Mouse (Mus musculus) hindbrain, postnatal 0 days (tissue): ENCODE results near the gene Vax2. TPM values are rescaled to one million over a fixed set of nuclear protein-coding genes. Genes with fewer than 3 reads are reported as not detected.

Experiments used
- ATAC-seq: fragments of 200-750 bp; cut with Nextera tagmentation; 2 replicates; pipeline ENCODE4 v1.8.0; 2017; ENCODE audit warnings: mild to moderate bottlenecking, moderate TSS enrichment, moderate library complexity
- DNase-seq: peaks from one replicate; pipeline ENCODE4 v3.0.0-alpha.2; 2015; ENCODE audit warnings: low spot score
- H3K27ac ChIP-seq: fragments of 300-500 bp; sonication (generic); 2 replicates; pipeline ENCODE4 v1.5.1; 2014; ENCODE audit warnings: mild to moderate bottlenecking
- H3K27me3 ChIP-seq: fragments of 300-500 bp; sonication (generic); 2 replicates; pipeline ENCODE4 v1.6.1; 2014; ENCODE audit warnings: low read length, mixed read lengths; ENCODE audit not compliant: insufficient read depth
- H3K36me3 ChIP-seq: fragments of 300-500 bp; sonication (generic); 2 replicates; pipeline ENCODE4 v1.6.1; 2014; ENCODE audit warnings: low read length, mixed read lengths; ENCODE audit not compliant: insufficient read depth
- H3K4me1 ChIP-seq: fragments of 300-500 bp; sonication (generic); 2 replicates; pipeline ENCODE4 v1.6.1; 2014; ENCODE audit warnings: antibody characterized with exemption, low read length, mixed read lengths; ENCODE audit not compliant: insufficient read depth
- H3K4me2 ChIP-seq: fragments of 300-500 bp; sonication (generic); 2 replicates; pipeline ENCODE4 v1.6.1; 2014; ENCODE audit warnings: low read depth, mild to moderate bottlenecking, low read length, moderate library complexity, mixed read lengths
- H3K4me3 ChIP-seq: fragments of 300-500 bp; sonication (generic); 2 replicates; pipeline ENCODE4 v1.5.1; 2014; ENCODE audit warnings: low read length
- H3K9ac ChIP-seq: fragments of 300-500 bp; sonication (generic); replicated peaks from 2 replicates; pipeline ENCODE4 v1.6.1; 2014; ENCODE audit warnings: mild to moderate bottlenecking, low read length, moderate library complexity, mixed read lengths
- H3K9me3 ChIP-seq: fragments of 300-500 bp; sonication (generic); 2 replicates; pipeline ENCODE4 v1.6.1; 2016; ENCODE audit warnings: low read length, mixed read lengths
- CTCF ChIP-seq: IDR thresholded peaks from 2 replicates; pipeline ENCODE4 v1.5.1; 2016; ENCODE audit warnings: antibody characterized with exemption, control low read depth, low read depth
- WGBS: fragments of 180-500 bp; shearing (Covaris S2); extraction: QIAGEN DNeasy Blood & Tissue Kit; methylation state at CpG from one replicate; pipeline ENCODE4 v1.1.7; 2014; 5-methylcytosine and 5-hydroxymethylcytosine counted together
- polyA plus RNA-seq: library from polyadenylated mRNA; unstranded; fragments of >200 nt; fragmentation: Nextera tagmentation; extraction: Ambion mirVana; gene quantifications from 2 replicates; pipeline ENCODE4 v1.2.1, GENCODE M21; 2015
- total RNA-seq: library from RNA; depleted of rRNA; stranded (reverse); fragments of >200 nt; gene quantifications from 2 replicates; pipeline ENCODE4 v1.2.3, GENCODE M21; 2014

The Vax2 gene
- total and polyA plus RNA-seq, 2 experiments from 2014 or later, result not detected

GRCm38 (mm10) chr6:83702146-83702999 is 8.7 kb upstream of the Vax2 start:
- Histone ChIP-seq H3K9me3 (no peaks in the 10 kb centered on the region), H3K4me2 (no peak overlapping the region), H3K27me3 (peaks cover 76% of the 10 kb centered on the region), H3K27ac (no peak overlapping the region), H3K4me1 (no peaks in the 10 kb centered on the region), H3K4me3 (no peak overlapping the region), H3K9ac (no peak overlapping the region), H3K36me3 (no peaks in the 10 kb centered on the region)
- no peak for TF ChIP-seq CTCF
- under 1% methylated on average over 53 of the region's 53 CpGs for WGBS
- ATAC-seq, result no peak
- no peak for DNase-seq

- TF ChIP-seq CTCF, result no peak
- under 1% methylated on average over 27 of the region's 27 CpGs for WGBS
- Histone ChIP-seq H3K4me3 (no peak overlapping the region), H3K9ac (no peak overlapping the region), H3K27me3 (peaks cover 77% of the 10 kb centered on the region), H3K9me3 (no peaks in the 10 kb centered on the region), H3K4me1 (no peaks in the 10 kb centered on the region), H3K36me3 (no peaks in the 10 kb centered on the region), H3K4me2 (no peak overlapping the region), H3K27ac (no peak overlapping the region)
- no peak for ATAC-seq
- no peak for DNase-seq
These were observed 7.9 kb upstream of the Vax2 start for GRCm38 (mm10) chr6:83703000-83703721.

- no peaks in the 10 kb centered on the region for H3K4me1 ChIP-seq
- no peak for TF ChIP-seq CTCF
- no peak overlapping the region for H3K9ac ChIP-seq
- peaks cover 77% of the 10 kb centered on the region for H3K27me3 ChIP-seq
- WGBS, result 2% methylated on average over 10 of the region's 10 CpGs
- DNase-seq (no peak), ATAC-seq (no peak)
- no peaks in the 10 kb centered on the region for H3K9me3 ChIP-seq
- no peak overlapping the region for H3K4me2 ChIP-seq
- H3K36me3 ChIP-seq, result no peaks in the 10 kb centered on the region
- H3K27ac ChIP-seq, result no peak overlapping the region
- H3K4me3 ChIP-seq, result no peak overlapping the region
These were observed 7.4 kb upstream of the Vax2 start for GRCm38 (mm10) chr6:83703722-83704078.

GRCm38 (mm10) chr6:83704294-83704693 is 6.8 kb upstream of the Vax2 start:
- ATAC-seq, result no peak
- H3K36me3 ChIP-seq, result no peaks in the 10 kb centered on the region
- WGBS, result 14% methylated on average over 1 of the region's 1 CpGs
- H3K27me3 ChIP-seq, result peaks cover 77% of the 10 kb centered on the region
- H3K27ac ChIP-seq, result no peak overlapping the region
- no peaks in the 10 kb centered on the region for H3K4me1 ChIP-seq
- H3K9ac ChIP-seq, result no peak overlapping the region
- H3K4me3 ChIP-seq, result no peak overlapping the region
- H3K9me3 ChIP-seq, result no peaks in the 10 kb centered on the region
- no peak for DNase-seq
- no peak for TF ChIP-seq CTCF
- no peak overlapping the region for H3K4me2 ChIP-seq

GRCm38 (mm10) chr6:83704701-83705100 is 6.4 kb upstream of the Vax2 start:
- Histone ChIP-seq H3K4me2 (no peak overlapping the region), H3K36me3 (no peaks in the 10 kb centered on the region), H3K9me3 (no peaks in the 10 kb centered on the region), H3K4me3 (no peak overlapping the region), H3K9ac (no peak overlapping the region), H3K27ac (no peak overlapping the region), H3K27me3 (peaks cover 77% of the 10 kb centered on the region), H3K4me1 (no peaks in the 10 kb centered on the region)
- no peak for TF ChIP-seq CTCF
- WGBS, result 24% methylated on average over 5 of the region's 5 CpGs
- ATAC-seq (no peak), DNase-seq (no peak)

- 6% methylated on average over 6 of the region's 6 CpGs for WGBS
- DNase-seq, result no peak
- H3K4me1 ChIP-seq, result 0 out of 2 replicates have a peak, but pooled peaks cover 5% of the 10 kb centered on the region
- H3K9me3 ChIP-seq, result no peaks in the 10 kb centered on the region
- TF ChIP-seq CTCF, result no peak
- H3K9ac ChIP-seq, result no peak overlapping the region
- no peak overlapping the region for H3K4me2 ChIP-seq
- peaks cover 92% of the 10 kb centered on the region for H3K27me3 ChIP-seq
- ATAC-seq, result no peak
- H3K27ac ChIP-seq, result no peak overlapping the region
- H3K36me3 ChIP-seq, result no peaks in the 10 kb centered on the region
- H3K4me3 ChIP-seq, result no peak overlapping the region
These were observed 3.1 kb upstream of the Vax2 start for GRCm38 (mm10) chr6:83707738-83708510.
